Mouse (Mus musculus) activated CD4-positive, CD25-positive, alpha-beta regulatory T cell (primary cell): ENCODE measurements around the gene Sgtb. TPM values are rescaled to one million over a fixed set of nuclear protein-coding genes. Genes with fewer than 3 reads are reported as not detected.

ENCODE experiments used
- polyA plus RNA-seq, 2 experiments: library from polyadenylated mRNA; unstranded; fragments of 100-300 nt; shearing (Covaris generic); gene quantifications; one replicate each; pipeline ENCODE4 v1.2.1; 2017

Gene Sgtb
- under 1 TPM; 0.11 to 0.29 TPM for polyA plus RNA-seq

DNA sequence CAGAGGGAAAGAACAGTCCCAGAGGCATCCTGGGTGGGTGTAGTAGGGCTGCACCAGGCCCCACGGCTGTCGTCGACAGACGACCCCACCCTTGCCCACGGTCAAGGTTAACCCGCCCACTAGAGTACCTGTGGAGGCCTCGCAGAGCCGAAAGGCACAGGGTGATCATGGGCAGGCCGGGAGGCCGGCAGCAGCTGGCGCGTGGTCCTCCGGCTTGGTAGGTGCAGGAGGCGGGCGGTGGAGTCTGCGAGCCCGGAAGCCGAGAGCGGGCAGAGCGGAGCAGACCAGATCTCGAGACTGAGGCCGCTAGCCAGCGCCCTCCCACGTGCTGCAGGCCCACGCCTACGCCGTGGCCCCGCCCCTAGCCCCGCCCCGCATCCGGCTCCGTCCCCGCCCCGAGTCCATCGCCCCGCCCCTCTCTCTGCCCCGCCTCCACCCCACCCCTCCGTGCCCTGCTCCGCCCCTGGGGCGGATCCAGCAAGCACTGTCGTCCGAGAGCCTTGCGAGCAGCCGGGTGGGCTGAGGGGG is at the start of gene Sgtb, which contains the start of gene Nln:
Sgtb (plus strand) TSS at position 454 of the 528 bp plus-strand sequence.
Nln (minus strand) TSS at position 327 of the 528 bp plus-strand sequence.

GRCm38 (mm10) chr13:104177796-104178649 is 68.5 kb downstream of the Sgtb start, which contains the start of gene Trappc13:
Gene Trappc13, minus strand, starts transcription at chr13:104178469.

GRCm38 (mm10) chr13:104178650-104179121 is 69.1 kb downstream of the Sgtb start, which contains the start of gene Trim23:
Gene Trim23, plus strand, starts transcription at chr13:104178797.

Other genes starting within 250 kb of the Sgtb start
- 10 to 100 TPM; 72.9 to 99.5 TPM for gene Erbin, start 189.2 kb upstream of the Sgtb start, polyA plus RNA-seq
- gene Nln, start 127 bp upstream of the Sgtb start, polyA plus RNA-seq: 10 to 100 TPM in 1 of 2 experiments, 1 to 10 TPM in 1; 9.4 to 13.6 TPM
- 10 to 100 TPM; 45.3 to 49.1 TPM for gene Trappc13, start 68.7 kb downstream of the Sgtb start, polyA plus RNA-seq
- gene Trim23, start 69.1 kb downstream of the Sgtb start, polyA plus RNA-seq: 10 to 100 TPM; 15.9 to 18.3 TPM
- 1 to 10 TPM; 8.2 to 8.9 TPM for gene Cenpk, start 118.9 kb downstream of the Sgtb start, polyA plus RNA-seq
- gene Ppwd1, start 119.1 kb downstream of the Sgtb start, polyA plus RNA-seq: 1 to 10 TPM; 7.3 to 7.9 TPM
- gene Adamts6, start 178.1 kb downstream of the Sgtb start, polyA plus RNA-seq: 10 to 100 TPM; 10.7 to 14.7 TPM